Mouse (Mus musculus) ES-Bruce4 (cell line): ENCODE data around the gene Plce1. TPM values are rescaled to one million over a fixed set of nuclear protein-coding genes. Genes with fewer than 3 reads are reported as not detected.

Experiments
- H3K27ac ChIP-seq: 2 replicates; pipeline ENCODE4 v1.5.1; 2012; ENCODE audit warnings: low read length, inconsistent platforms; ENCODE audit not compliant: insufficient read depth
- H3K27me3 ChIP-seq: 2 replicates; pipeline ENCODE4 v1.6.1; 2012; ENCODE audit warnings: mild to moderate bottlenecking, low read length, inconsistent platforms; ENCODE audit not compliant: control insufficient read depth, poor library complexity, insufficient read depth, severe bottlenecking
- H3K36me3 ChIP-seq: 2 replicates; pipeline ENCODE4 v1.6.1; 2012; ENCODE audit warnings: inconsistent platforms, mild to moderate bottlenecking, low read length, moderate library complexity; ENCODE audit not compliant: control insufficient read depth, poor library complexity, insufficient read depth, severe bottlenecking
- H3K4me1 ChIP-seq: one replicate; pipeline ENCODE4 v1.8.1; 2011; ENCODE audit warnings: low read length; ENCODE audit not compliant: control insufficient read depth, insufficient read depth
- H3K4me3 ChIP-seq: 2 replicates; pipeline ENCODE4 v1.5.1; 2011; ENCODE audit warnings: low read depth, mild to moderate bottlenecking, low read length
- H3K9ac ChIP-seq: 2 replicates; pipeline ENCODE4 v1.6.1; 2012; ENCODE audit warnings: low read depth, mild to moderate bottlenecking, inconsistent platforms; ENCODE audit not compliant: poor library complexity, severe bottlenecking
- H3K9me3 ChIP-seq: replicated peaks from 2 replicates; pipeline ENCODE4 v1.6.1; 2012; ENCODE audit warnings: mild to moderate bottlenecking, low read length, inconsistent platforms; ENCODE audit not compliant: control insufficient read depth, poor library complexity, insufficient read depth, severe bottlenecking
- CTCF ChIP-seq: IDR thresholded peaks from one replicate; pipeline ENCODE4 v1.8.1; 2011; ENCODE audit warnings: low read depth, low read length
- EP300 ChIP-seq: IDR thresholded peaks from 2 replicates; pipeline ENCODE4 v1.6.1; 2011; ENCODE audit warnings: low read depth, low read length; ENCODE audit not compliant: insufficient read depth
- POLR2A ChIP-seq: IDR thresholded peaks from one replicate; pipeline ENCODE4 v1.8.1; 2011; ENCODE audit warnings: low read length; ENCODE audit not compliant: insufficient read depth
- polyA plus RNA-seq: library from polyadenylated mRNA; stranded (reverse); fragments of >200 nt; gene quantifications from 2 replicates; pipeline ENCODE4 v1.2.4, GENCODE M21; 2011; ENCODE audit warnings: low read depth; ENCODE audit not compliant: missing spikeins, insufficient read depth, insufficient read length

The Plce1 gene
- polyA plus RNA-seq, 1 experiment = 3.7 TPM

- no peaks in the 10 kb centered on the region for H3K36me3 ChIP-seq
- no peak overlapping the region for H3K9ac ChIP-seq
- TF ChIP-seq POLR2A (no peak), CTCF (no peak), EP300 (no peak)
- no peak overlapping the region for H3K4me3 ChIP-seq
- no peaks in the 10 kb centered on the region for H3K27me3 ChIP-seq
- H3K27ac ChIP-seq = no peak overlapping the region
- no peaks in the 10 kb centered on the region for H3K4me1 ChIP-seq
- H3K9me3 ChIP-seq = no peaks in the 10 kb centered on the region
Measured at GRCm38 (mm10) chr19:38445758-38446157, 35.2 kb upstream of the Plce1 start.

DNA sequence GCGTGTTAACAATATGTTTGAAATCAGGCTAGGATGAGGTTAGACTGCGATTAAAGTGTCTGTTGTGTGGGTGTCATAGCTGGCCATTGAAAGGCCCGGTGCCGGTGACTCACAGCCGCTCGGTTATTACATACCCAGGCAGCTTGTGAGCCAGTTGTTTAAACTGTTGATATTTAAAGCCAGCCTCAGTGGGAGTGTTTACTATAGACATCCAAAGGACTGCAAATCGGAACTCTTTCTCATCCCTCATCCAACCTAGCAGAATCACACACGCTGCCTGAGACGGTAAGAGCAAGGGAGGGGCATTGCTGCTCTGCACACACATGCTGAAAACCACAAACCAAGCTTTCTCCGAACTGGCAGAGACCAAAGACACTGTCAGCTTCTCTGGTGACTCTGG lies 25.7 kb upstream of the Plce1 start:
- no peak overlapping the region for H3K9ac ChIP-seq
- H3K27me3 ChIP-seq = no peaks in the 10 kb centered on the region
- TF ChIP-seq POLR2A = no peak
- no peak for TF ChIP-seq CTCF
- TF ChIP-seq EP300 = no peak
- H3K4me1 ChIP-seq = no peaks in the 10 kb centered on the region
- H3K9me3 ChIP-seq = no peaks in the 10 kb centered on the region; the same call in 1 of the 2 replicates
- H3K27ac ChIP-seq = no peak overlapping the region
- H3K4me3 ChIP-seq = no peak overlapping the region
- H3K36me3 ChIP-seq = no peaks in the 10 kb centered on the region

- Histone ChIP-seq H3K9me3 (no peaks in the 10 kb centered on the region; the same call in 1 of the 2 replicates), H3K27me3 (no peaks in the 10 kb centered on the region), H3K9ac (no peak overlapping the region), H3K36me3 (no peaks in the 10 kb centered on the region), H3K4me1 (no peaks in the 10 kb centered on the region), H3K27ac (no peak overlapping the region), H3K4me3 (no peak overlapping the region)
- TF ChIP-seq EP300 (no peak), CTCF (peak; percentile 29)
Measured at GRCm38 (mm10) chr19:38458996-38459395, 21.9 kb upstream of the Plce1 start.

- no peak overlapping the region for H3K27ac ChIP-seq
- H3K9me3 ChIP-seq = no peaks in the 10 kb centered on the region; the same call in 1 of the 2 replicates
- TF ChIP-seq POLR2A (no peak), EP300 (no peak), CTCF (no peak)
- no peaks in the 10 kb centered on the region for H3K4me1 ChIP-seq
- no peaks in the 10 kb centered on the region for H3K27me3 ChIP-seq
- no peak overlapping the region for H3K9ac ChIP-seq
- H3K36me3 ChIP-seq = no peaks in the 10 kb centered on the region
- no peak overlapping the region for H3K4me3 ChIP-seq
Measured at GRCm38 (mm10) chr19:38460696-38461095, 20.2 kb upstream of the Plce1 start.

DNA sequence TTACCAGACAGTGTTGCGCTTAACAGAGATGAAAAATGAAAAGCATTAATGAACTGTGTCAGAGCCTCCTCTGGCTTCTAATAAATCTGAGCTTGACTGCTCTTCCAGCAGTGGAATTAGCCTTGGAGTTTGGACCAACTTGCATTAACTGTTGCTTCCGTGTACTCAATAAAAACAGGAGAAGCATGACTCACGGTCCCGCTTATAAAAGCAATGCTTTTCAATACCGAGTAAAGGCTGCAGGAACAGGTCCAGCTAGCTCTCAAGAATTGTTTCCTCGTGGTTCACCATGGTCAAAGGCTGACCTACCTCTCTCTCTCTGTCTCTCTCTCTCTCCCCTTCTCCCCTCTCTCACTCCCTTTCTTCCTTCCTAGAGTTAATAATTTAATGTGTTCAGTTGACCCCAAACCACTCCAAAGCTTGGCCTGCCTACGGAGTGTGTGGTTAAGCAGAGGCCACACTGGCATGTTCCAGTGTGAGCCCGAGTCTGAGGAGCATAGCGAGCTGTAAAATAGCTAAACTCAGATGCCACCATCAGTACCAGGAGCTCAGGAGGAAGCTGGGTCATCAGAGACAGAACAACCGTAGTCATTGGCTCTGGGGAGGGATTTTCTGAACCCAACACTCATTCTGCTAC lies 10.5 kb upstream of the Plce1 start:
- Histone ChIP-seq H3K36me3 (no peaks in the 10 kb centered on the region), H3K27ac (no peak overlapping the region), H3K9me3 (no peaks in the 10 kb centered on the region), H3K4me1 (no peaks in the 10 kb centered on the region), H3K4me3 (no peak overlapping the region), H3K27me3 (no peaks in the 10 kb centered on the region; the same call in 1 of the 2 replicates), H3K9ac (no peak overlapping the region)
- TF ChIP-seq EP300 (no peak), POLR2A (no peak)

DNA sequence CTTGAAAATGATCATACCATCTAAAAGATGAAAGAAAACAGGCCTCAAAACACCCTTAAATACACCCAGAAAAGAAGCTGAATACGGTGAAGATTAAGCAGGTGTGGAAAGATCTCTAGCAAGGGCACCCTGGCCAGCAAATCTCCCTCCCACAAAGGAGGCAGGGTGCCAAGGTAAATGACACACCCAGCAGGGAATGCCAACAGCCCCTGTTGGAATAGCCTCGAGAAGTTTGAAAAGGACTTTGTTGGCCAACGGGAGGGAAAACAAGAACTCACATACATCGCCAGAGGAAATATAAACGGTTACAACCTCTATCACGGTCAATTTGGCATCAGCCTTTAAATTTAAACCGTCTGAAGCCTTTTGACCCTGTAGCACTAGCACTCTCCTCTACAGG lies 5.5 kb upstream of the Plce1 start:
- no peak overlapping the region for H3K27ac ChIP-seq
- no peak overlapping the region for H3K4me3 ChIP-seq
- H3K9me3 ChIP-seq = no peaks in the 10 kb centered on the region
- H3K4me1 ChIP-seq = no peaks in the 10 kb centered on the region
- H3K27me3 ChIP-seq = peaks cover 2% of the 10 kb centered on the region; the same call in 1 of the 2 replicates
- TF ChIP-seq EP300 = no peak
- TF ChIP-seq POLR2A = no peak
- TF ChIP-seq CTCF = no peak
- H3K9ac ChIP-seq = no peak overlapping the region
- no peaks in the 10 kb centered on the region for H3K36me3 ChIP-seq
